Mouse (Mus musculus) megakaryocyte-erythroid progenitor cell, adult 5-6 weeks (primary cell): ENCODE measurements at regions not wholly inside any gene's neighbourhood (a gene's known extent, or its start where the extent isn't known, plus 50 kb on each side); places are given as distances from the start of the nearest gene placed in this dataset.

Source experiments
- ATAC-seq: replicated peaks from 2 replicates; pipeline ENCODE4 v1.8.0; 2016; ENCODE audit warnings: mild to moderate bottlenecking, inconsistent platforms; ENCODE audit not compliant: severe bottlenecking, poor library complexity, low FRiP score, low TSS enrichment

DNA sequence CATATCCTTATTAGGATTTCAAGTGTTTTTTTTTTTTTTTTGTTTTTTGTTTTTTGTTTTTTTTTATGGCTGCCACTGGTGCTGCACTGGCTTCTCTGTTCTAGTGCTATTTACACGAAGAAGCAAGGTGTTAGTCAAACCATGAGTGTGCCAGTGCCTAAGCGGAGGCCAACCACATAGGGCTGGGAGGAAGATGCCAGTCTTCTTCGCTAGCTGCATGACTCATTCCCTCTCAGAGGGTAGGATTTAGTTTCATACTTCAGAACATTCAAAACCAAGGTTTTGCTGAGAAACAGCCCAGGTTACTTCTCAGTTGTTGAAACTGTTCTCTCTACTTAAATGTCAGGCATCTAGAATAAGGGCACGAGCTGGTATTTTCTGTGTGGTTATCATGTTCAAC lies 72.6 kb downstream of the Icos start:
- ATAC-seq = no peak

DNA sequence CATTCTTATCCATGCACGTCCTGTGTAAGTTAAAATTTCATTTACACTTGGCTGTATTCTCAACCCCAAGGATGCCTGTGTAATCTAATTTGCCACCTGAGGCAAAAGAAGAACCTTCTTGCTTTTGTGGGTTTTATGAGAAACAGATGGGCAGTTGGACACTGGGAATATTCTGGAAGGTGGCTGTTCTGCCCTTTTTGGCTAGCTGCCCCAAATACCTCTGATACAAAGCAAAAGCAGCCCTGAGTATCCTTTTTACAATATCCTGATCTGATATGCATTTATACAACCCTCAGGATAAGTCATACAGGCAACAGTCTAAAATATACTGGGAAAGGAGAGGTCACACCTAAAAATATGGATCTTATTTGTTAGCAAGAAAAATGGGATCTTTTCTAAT lies 75.9 kb downstream of the Icos start:
- ATAC-seq = no peak

DNA sequence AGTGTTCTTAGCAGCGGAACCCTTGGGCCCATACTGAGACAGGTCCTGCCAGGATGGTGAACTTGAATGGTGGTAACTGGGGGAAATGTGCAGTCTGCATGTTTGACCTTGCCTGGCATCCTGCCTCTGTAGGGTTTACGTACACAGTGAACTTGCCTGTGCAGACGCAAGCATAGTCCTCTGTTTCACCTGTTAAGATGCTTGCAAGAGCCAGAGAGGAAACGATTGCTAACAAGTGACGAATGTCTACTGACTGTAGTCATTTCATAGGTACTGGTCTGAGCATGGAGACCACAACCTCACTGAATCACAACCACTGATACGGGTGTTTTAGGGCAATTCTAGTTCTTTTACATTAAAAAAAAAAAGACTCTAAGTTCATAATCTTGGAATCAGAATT lies 76.7 kb downstream of the Icos start:
- no peak for ATAC-seq

DNA sequence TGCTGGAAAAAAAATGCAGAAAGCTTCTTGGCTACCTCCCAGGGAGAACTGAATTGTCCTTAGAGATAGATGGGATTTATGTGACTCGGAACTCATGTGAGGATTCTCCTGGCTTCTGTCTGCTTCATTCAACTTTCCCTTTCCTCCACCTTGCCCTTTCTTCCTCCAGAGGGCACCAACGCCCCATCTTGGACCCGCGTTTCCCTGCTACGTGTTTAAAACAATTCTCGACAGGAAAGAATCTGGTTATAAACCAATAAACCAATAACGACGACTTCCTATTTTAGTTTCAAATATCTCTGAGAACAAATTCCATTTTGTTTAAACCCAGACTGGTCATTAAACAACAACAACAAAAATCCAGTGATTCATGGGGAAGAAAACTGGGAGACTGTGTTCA lies 77.4 kb downstream of the Icos start:
- no peak for ATAC-seq

DNA sequence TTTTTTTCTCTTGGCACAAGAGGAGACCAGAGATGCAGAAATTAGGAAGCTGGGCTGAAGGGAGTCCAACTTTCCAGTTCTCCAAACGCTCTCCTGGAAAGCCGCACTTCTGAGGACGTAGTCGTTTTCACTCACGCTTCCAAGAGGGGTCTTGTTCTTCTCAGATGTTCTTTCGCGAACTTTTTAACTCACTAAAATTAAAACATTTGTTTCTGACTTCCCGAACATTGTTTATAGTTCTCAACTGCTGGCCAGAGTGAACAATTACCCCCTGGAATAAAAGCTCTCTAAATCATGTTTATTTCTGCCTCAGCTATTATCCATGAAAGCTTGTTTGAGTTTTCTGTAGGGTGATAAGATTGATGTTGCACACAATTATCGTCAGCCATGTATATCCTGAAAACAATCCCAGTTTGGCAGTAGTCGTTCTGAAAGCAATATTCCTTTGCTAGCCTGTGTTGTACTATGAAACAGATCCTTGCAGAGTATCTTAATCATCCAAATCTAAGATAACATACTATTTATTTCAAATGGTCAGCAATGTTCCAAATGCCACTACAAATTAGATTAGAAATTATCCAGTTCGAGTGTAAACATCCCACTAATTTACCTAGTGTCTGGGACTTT lies 82.3 kb downstream of the Icos start:
- ATAC-seq = no peak

DNA sequence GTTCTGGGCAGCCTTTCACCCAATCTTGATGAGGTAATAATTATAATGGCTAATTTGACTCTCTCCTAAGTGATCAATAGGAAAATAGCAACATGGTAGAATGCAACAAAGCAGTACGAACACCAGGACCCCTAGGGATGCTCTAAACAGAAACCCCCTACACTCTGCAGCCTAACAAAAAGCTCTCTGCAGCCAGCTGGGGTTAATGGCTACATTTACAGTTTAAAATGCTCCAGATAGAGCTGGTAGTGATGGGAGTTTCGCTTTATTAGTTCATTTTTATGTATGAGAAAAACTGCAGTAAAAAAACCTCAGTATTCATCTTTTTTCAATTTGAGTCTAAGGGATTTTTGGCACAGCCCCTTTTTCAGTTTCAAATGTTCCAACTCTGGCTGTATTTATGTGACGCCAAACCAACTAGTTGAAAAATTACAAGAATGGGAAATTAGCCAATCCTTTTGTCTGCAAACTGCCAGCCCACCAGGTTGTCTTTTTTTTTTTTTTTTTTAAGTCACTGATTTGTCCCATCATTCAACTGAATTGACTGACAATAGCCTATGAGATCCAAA lies 84.2 kb downstream of the Icos start:
- no peak for ATAC-seq

DNA sequence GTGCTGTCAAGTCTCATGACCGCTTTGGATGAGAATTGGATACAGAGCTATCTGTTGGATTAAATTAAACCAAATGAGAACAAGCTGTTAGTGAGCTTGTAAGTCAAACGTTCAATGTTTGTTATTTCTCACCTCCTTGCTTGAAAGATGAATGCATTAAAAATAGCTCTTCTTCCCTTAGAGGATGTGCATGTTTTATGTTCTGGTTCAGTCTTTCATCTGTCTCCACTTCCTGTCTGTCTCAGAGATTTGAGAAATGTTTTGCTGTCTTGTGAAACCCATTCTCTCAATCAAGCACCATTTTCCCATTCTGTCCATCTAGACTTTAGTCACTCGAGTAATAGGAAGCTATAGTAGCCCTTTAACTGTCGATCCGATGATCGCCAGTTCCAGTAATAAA lies 90.4 kb downstream of the Icos start:
- ATAC-seq = no peak

DNA sequence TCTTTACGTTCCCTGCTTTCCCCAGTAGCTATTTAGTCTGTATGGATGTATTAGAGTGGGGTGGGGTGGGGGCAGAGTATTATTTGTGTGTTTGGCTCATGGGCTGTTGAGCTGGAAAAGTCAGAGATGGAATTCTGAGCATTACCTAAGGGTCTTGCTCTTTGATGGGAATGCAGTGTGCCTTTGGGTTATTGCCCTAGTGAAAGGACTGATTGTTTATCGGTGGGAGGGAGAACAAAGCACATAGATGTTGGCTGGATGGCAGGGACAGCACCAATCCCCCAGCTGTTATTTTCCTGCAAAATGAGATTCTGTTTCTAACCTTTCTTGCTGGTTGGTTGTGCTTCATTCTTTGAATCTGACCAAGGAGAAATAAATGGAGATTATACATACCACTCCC lies 96.4 kb downstream of the Icos start:
- ATAC-seq = no peak

DNA sequence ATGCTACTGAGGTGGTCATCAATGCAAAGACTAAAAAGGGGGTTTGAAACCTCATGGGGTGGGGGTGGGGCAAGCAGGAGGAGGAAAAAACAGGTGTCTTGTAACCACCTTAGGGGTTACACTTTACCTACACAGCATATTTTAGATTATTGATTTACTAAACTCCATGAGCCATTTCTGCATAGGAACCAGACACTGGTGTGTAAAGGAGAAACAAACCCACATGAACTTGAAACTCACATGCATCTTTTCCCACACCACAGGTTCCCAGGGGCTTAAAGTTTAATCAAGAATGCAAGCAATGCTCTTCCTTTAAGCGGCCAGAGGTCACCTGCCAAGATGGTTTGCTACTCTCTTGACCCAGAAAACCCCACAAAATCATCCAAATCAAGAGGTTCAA lies 97.6 kb downstream of the Icos start:
- no peak for ATAC-seq

DNA sequence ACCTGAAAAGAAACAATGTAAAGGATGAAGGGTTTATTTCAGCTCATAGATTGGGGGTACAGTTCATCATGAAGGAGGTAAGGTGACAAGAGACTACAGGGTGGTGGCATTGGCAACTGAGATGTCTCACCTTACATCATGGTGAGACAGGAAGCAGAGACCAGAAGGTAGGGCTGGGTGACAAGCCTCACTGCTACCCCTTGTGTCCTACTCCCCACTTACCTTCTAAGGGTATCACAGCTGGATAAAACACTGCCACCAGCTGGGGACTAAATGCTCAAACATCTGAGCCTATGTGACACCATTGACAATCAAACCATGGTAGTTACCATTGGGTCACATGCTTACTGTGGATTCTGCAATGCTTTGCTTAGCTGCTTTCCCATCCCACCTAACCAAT lies 107.0 kb downstream of the Icos start:
- no peak for ATAC-seq

DNA sequence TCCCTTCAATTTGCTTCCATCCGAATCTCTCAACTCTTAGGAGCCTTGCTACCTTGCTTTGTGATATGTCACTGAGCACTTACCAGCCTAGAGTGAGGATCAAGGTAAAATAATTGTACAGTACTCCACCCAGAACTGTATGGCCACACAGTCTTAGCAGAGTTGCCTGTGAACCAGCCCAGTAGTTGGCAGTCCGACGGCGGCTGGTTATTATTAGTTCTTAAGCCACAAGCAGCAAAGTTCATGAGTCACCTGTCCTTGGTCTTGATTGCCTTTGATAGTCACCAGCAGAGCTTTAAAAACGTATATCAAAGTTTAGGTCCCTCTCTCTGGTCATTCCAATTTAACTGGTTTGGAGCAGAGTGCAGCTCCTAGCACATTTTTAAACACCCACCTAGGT lies 109.1 kb downstream of the Icos start:
- no peak for ATAC-seq

DNA sequence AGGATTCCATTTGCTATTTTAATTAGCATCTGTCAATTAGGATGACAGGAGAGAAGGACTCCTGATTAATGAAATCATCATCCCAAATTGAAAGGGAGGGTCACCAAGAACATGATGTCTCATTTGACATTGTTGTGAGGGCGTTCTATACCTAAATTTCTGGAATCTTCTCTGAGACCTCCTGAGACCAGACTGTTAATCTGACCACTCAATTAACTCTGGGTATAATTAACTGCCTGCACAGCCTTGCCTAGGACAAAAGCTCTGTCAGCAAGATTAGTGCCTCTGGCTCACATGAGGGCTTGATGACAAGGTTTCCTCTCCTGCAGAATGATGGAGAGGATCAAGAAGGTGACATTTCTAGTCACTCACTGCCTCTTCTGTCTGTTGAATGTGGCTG lies 113.1 kb downstream of the Icos start:
- ATAC-seq = no peak

DNA sequence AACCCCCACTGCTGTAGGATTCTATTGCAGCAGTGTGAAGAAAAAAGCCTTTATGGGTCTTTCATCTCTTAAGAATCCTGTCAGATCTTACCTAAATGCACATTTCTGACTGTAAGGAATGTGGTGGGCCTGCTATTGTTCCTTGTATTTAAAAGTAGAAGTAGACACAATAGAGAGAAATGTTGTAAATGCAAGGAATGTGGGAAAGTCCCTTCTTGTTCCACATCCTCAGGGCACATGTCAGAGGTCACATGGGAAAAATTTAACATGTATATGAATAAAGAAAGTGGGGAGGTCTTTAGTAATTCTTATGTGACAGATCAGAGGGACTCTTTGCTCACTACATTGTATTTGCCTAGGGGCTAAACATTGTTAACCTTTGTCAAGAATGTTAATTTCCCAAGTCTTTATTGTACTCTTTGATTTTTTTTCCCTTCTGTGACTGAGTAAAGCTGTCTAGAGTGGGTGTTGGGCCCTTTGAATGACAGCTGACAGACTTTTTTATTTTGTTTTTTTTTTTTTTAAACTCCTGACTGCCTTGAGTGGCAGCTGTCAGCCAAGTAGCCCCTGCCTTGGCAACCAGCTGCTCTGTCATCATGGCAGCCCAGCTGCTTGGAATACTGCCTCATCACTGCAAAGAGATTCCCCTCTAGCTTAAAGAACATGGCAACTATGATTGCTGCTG lies 117.9 kb downstream of the Icos start:
- no peak for ATAC-seq

DNA sequence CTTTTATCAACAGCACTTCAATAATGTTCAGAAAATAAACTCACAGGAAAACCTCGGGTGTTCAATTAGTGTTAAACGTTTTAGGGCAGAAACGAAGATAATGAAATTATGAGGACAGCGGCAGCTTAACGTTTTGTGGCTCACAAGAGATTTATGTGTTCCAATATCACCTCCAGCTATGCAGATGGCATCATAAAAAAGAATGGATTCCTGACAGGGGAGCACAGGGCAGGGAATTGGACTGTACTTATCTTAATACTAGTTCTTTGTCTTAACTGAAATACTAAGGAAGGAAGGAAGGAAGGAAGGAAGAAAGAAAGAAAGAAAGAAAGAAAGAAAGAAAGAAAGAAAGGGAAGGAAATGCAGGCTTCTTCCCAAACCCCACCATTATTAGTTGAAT lies 121.6 kb downstream of the Icos start:
- ATAC-seq = no peak

DNA sequence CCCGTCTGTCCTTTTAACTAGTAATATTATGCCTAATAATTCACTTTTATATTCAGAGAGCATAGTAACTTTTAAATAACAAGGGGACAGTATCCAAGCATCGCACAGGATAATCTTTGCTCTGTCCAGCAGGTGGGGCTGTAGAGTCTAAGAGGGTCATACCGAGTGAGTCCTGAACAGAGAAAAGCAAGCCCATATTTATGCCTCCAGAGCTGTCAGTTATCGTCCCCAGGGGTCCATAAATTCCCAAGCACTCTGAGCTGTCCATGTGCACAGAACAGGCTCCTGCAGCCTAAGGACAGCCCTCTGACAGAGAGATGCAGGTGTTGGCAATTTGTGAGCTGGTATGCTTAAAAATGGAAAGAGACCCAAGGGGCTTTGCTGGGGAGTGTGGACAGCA lies 124.0 kb downstream of the Icos start:
- 0 out of 2 replicates have a peak, but pooled peaks have one; percentile 47 for ATAC-seq

DNA sequence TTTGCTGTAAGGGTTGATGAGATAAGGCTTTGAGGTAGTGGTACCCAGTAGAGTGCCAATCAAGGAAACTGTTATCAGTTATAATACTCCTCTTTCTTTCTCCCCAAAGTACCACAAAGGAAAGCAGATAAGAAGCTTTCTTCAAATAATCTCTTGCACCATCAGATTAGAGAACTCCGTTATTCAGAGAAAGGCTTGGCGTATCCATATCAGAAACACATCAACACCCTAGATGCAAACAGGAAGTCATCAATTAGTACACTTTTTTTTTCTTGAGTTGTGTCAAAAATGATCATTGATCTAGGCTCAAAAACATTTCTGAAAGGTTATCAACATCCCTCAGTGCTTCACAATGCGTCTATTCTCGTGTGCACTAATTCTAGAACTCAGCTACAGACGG lies 124.6 kb downstream of the Icos start:
- ATAC-seq = no peak

DNA sequence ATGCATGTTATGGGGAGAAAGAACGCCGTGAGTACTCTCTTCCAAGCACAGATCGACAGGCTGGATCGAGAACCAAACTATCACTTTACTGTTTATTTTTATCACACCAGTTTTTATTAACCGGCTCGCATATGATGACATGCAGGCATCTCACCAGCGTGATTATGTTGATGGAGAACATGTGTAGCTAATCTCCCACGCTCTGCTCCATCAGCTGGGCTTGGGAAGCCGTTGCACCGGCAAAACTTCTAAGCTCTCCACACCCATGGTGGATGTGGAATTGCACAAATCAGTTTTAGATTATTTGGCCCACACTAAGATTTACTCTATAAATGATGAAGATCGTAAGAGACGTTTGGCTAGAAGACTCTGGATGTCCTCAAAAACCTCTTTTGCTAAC lies 125.9 kb downstream of the Icos start:
- ATAC-seq = no peak

DNA sequence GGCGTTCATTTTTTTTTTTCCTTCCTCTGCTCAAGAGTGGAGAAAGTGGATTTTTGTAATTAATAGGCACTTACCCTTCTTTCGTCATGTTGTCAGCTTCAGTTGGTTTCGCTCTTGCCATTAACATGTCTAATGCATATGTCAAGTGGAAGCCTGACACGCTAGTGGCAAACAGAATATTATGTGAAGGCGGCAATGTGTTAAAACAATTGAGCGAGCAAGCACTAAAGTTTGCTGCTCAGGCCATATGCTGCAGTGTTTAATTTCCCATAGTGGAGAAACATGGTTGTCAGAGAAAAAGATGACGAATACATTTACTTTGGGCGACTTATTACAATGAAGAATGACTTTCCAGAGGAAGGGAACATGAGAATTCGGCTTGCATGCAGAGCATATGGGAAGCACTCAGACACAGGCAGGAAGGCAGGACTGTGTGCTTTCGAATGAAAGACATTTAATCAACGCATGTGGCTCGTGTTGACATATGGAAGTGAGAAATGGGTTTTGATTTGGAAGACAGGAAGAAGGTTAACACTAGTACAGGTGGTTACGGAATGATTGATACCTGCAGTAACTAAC lies 134.1 kb downstream of the Icos start:
- ATAC-seq = no peak

DNA sequence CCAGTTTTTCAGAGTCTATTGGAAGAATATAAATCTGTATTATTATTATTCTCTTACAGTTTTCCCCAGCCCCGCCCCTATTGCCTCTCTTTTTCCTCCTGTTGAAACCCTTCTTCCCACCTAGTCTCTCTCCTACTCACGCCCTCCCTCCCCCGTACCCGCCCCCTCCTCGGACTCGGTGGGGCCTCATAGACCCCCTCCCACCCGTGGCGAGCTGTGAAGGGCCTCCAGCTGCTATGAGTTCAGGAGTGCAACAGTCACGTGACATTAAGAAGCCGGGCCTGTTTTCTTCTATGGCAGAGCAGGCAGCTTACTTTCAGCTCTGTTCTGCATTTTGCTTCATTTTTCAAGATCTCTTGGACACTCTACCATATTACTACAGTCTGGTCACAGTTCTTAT lies 139.8 kb downstream of the Icos start:
- no peak for ATAC-seq

DNA sequence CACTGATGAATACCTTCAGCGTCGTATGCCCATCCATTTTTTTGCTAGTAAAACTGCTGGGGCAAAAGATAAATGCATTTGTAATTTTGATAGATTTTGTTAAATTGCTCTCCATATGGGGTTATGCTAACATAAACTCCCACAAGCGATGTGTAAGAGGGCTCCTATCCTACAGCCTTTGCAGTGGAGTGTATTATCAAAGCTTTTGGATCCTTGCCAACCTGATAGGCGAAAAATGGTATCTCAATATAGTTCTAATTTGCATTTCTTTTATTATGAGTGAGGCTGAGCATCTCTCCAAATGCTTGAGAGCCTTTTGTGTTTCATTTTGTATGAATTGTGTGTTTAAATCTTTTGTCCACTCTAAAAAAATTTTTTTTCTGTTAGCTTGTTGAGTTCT lies 140.3 kb downstream of the Icos start:
- ATAC-seq = no peak

DNA sequence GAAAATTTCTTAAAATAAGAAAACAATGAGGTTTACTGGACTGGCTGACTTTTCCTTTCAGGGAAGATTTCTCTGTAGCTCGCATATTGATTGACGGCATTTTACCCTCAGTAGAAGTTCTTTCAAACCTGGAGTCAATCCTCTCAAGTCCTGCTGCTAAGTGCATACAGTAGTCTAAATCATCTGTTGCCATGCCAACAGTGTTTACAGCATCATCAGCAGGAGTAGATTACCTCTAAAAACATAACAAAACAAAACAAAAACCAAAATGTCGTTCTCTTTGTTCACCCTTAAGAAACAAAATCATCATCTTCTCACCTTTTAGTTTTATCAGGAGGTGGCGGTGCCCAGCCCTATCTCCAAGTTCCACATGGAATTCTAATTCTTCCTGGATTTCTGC lies 143.8 kb downstream of the Icos start:
- no peak for ATAC-seq
